Mouse (Mus musculus) neural tube, embryonic 13.5 days (tissue): ENCODE results near the gene Adgrg7. TPM values are rescaled to one million over a fixed set of nuclear protein-coding genes. Genes with fewer than 3 reads are reported as not detected.
A peak's percentile ranks its signal among the peaks of the same experiment; 100 is the strongest.

Experiments
- ATAC-seq: fragments of 200-750 bp; cut with Nextera tagmentation; 2 replicates; pipeline ENCODE4 v1.8.0; 2017; ENCODE audit warnings: low read depth, mild to moderate bottlenecking, moderate TSS enrichment, moderate library complexity
- H3K27ac ChIP-seq: fragments of 300-500 bp; sonication (generic); replicated peaks from 2 replicates; pipeline ENCODE4 v1.5.1; 2015; ENCODE audit warnings: moderate library complexity, mild to moderate bottlenecking, inconsistent platforms
- H3K27me3 ChIP-seq: fragments of 300-500 bp; sonication (generic); 2 replicates; pipeline ENCODE4 v1.6.1; 2015; ENCODE audit warnings: mild to moderate bottlenecking, inconsistent platforms
- H3K36me3 ChIP-seq: fragments of 300-500 bp; sonication (generic); 2 replicates; pipeline ENCODE4 v1.6.1; 2015; ENCODE audit warnings: mild to moderate bottlenecking, inconsistent platforms
- H3K4me1 ChIP-seq: fragments of 300-500 bp; sonication (generic); replicated peaks from 2 replicates; pipeline ENCODE4 v1.6.1; 2015; ENCODE audit warnings: inconsistent platforms
- H3K4me2 ChIP-seq: fragments of 300-500 bp; sonication (generic); 2 replicates; pipeline ENCODE4 v1.6.1; 2015; ENCODE audit warnings: inconsistent platforms, mild to moderate bottlenecking, moderate library complexity
- H3K4me3 ChIP-seq: fragments of 300-500 bp; sonication (generic); 2 replicates; pipeline ENCODE4 v1.5.1; 2015; ENCODE audit warnings: mild to moderate bottlenecking, inconsistent platforms
- H3K9ac ChIP-seq: fragments of 300-500 bp; sonication (generic); 2 replicates; pipeline ENCODE4 v1.6.1; 2015; ENCODE audit warnings: moderate library complexity, mild to moderate bottlenecking, inconsistent platforms
- H3K9me3 ChIP-seq: fragments of 300-500 bp; sonication (generic); 2 replicates; pipeline ENCODE4 v1.6.1; 2016; ENCODE audit warnings: inconsistent platforms
- WGBS: fragments of 180-500 bp; shearing (Covaris S2); methylation state at CpG from one replicate; pipeline ENCODE4 v1.1.7; 2015; 5-methylcytosine and 5-hydroxymethylcytosine counted together
- polyA plus RNA-seq: library from polyadenylated mRNA; unstranded; fragments of >200 nt; fragmentation: Nextera tagmentation; extraction: Ambion mirVana; gene quantifications from 2 replicates; pipeline ENCODE4 v1.2.1, GENCODE M21; 2015

Gene Adgrg7
- polyA plus RNA-seq, 1 experiment from 2014 or later: not detected

DNA sequence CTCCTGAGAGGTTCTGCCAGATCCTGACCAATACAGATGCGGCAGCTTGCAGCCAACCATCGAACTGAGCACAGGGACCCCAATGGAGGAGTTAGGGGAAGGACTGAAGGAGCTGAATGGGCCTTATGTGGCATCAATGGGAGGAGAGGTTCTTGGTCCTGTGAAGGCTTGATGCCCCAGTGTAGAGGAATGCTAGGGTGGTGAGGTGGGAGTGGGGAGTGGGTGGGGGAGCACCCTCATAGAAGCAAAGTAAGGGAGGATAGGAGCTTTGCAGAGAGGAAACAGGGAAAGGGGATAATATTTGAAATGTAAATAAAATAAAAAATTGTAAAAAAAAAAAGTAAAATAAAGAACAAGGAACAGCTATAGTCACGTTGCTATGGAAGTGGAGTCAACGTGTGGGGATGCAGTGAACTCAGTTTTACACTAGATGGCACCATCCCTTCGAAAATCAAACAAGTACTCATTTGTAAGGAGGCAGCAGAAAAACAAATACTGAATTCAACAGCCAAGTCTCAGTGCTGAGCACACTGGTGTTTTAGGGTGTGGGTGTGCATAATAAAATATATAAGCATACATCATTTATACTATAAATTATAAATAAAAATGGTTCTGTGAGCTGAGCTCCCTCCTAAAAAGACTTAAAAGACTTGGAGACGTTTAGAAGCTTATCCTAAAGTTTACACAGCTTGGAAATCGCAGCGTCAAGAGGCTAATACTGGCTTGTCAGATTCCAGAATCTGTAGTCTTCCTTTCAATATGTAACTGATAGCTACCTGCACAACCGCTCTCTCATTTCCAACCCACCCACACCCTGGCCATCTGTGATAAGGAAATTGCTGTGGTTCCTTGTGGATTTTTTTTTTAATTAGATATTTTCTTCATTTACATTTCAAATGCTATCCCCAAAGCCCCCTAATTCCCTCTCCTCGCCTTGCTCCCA, 24.2 kb downstream of the Adgrg7 start:
- H3K9me3 ChIP-seq: no peaks in the 10 kb centered on the region

GRCm38 (mm10) chr16:56729060-56729459, 66.6 kb downstream of the Adgrg7 start:
- Histone ChIP-seq H3K36me3 (no peaks in the 10 kb centered on the region), H3K4me3 (no peak overlapping the region), H3K27me3 (no peaks in the 10 kb centered on the region), H3K27ac (no peak overlapping the region), H3K4me1 (no peaks in the 10 kb centered on the region), H3K4me2 (no peak overlapping the region), H3K9ac (no peak overlapping the region), H3K9me3 (no peaks in the 10 kb centered on the region)
- ATAC-seq: no peak
- WGBS: 23% methylated on average over 1 of the region's 1 CpGs

More for the DNA sequence above, 24.2 kb downstream of the Adgrg7 start:
- H3K27me3 ChIP-seq: no peaks in the 10 kb centered on the region
- no peak overlapping the region for H3K27ac ChIP-seq
- no peak overlapping the region for H3K4me3 ChIP-seq
- H3K9ac ChIP-seq: no peak overlapping the region
- no peaks in the 10 kb centered on the region for H3K36me3 ChIP-seq
- H3K4me2 ChIP-seq: no peak overlapping the region
- peak; percentile 77; the same call in 1 of the 2 replicates for ATAC-seq
- no peaks in the 10 kb centered on the region for H3K4me1 ChIP-seq
- WGBS: 51% methylated on average over 10 of the region's 10 CpGs

DNA sequence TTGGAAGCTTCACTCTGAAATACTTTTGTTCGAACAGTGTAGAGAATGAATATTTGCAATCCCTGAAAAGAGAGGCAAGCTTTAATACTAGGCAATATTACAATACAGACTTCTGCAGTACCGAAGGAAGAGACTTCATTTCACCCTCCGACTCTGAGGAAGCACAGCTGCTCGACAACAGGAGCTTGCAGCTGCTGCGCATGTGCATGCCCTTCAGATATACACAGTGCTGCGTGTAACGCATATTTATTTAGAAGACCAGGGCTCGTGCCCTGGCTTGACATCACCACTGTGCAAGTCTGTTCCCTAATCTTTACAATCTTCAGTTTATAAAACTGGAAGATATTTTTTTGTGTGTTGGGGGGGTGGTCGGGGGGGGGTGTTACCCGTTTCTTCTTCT, 70.7 kb downstream of the Adgrg7 start:
- H3K4me3 ChIP-seq: no peak overlapping the region
- H3K4me2 ChIP-seq: no peak overlapping the region
- H3K4me1 ChIP-seq: no peaks in the 10 kb centered on the region
- H3K27ac ChIP-seq: no peak overlapping the region
- 76% methylated on average over 10 of the region's 10 CpGs for whole genome bisulfite sequencing
- ATAC-seq: no peak
- H3K27me3 ChIP-seq: no peaks in the 10 kb centered on the region
- no peak overlapping the region for H3K9ac ChIP-seq
- H3K36me3 ChIP-seq: no peaks in the 10 kb centered on the region
- no peaks in the 10 kb centered on the region for H3K9me3 ChIP-seq

DNA sequence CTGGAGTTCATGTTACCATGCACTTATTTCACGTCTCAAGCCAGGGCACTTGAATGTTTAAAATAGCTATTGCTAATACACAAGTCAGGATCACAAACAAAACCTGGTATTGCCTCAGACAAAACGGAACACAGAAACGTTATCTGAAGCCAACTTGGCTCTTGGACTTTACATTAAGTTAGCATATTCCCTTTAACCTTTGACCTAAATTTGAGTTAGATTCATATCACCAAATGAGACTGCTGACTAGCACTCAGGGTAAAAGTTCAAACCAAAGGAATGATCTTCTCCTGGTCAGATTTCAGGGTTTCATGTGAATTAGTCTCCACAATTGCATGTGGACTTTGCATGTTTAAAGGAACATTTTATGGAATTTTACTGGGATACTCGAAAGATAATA, 73.3 kb downstream of the Adgrg7 start:
- Histone ChIP-seq H3K9me3 (no peaks in the 10 kb centered on the region), H3K27ac (no peak overlapping the region), H3K4me3 (no peak overlapping the region), H3K4me1 (peaks cover 7% of the 10 kb centered on the region), H3K9ac (no peak overlapping the region), H3K4me2 (no peak overlapping the region), H3K36me3 (no peaks in the 10 kb centered on the region), H3K27me3 (no peaks in the 10 kb centered on the region)
- no peak for ATAC-seq
- WGBS: 74% methylated on average over 4 of the region's 4 CpGs

- ATAC-seq: no peak
- H3K27ac ChIP-seq: no peak overlapping the region
- H3K27me3 ChIP-seq: no peaks in the 10 kb centered on the region
- H3K4me1 ChIP-seq: peaks cover 29% of the 10 kb centered on the region
- H3K9ac ChIP-seq: no peak overlapping the region
- H3K36me3 ChIP-seq: no peaks in the 10 kb centered on the region
- no peak overlapping the region for H3K4me2 ChIP-seq
- H3K4me3 ChIP-seq: no peak overlapping the region
- no peaks in the 10 kb centered on the region for H3K9me3 ChIP-seq
These were observed 76.6 kb downstream of the Adgrg7 start for GRCm38 (mm10) chr16:56719031-56719430.

- Histone ChIP-seq H3K27ac (peak within 1 kb of the TSS; percentile 98), H3K27me3 (no peaks in the 10 kb centered on the region), H3K4me2 (peak within 1 kb of the TSS; percentile 85), H3K9me3 (no peaks in the 10 kb centered on the region), H3K9ac (peak within 1 kb of the TSS; percentile 94), H3K4me1 (peaks cover 31% of the 10 kb centered on the region), H3K36me3 (peaks cover 1% of the 10 kb centered on the region; the same call in 1 of the 2 replicates), H3K4me3 (peak within 1 kb of the TSS; percentile 80)
- WGBS: under 1% methylated on average over 62 of the region's 62 CpGs
- peak; percentile 99 for ATAC-seq
These were observed 78.1 kb downstream of the Adgrg7 start, which contains the start of gene Tfg for GRCm38 (mm10) chr16:56717224-56718200. Gene Tfg, minus strand, starts transcription at chr16:56717450.

DNA sequence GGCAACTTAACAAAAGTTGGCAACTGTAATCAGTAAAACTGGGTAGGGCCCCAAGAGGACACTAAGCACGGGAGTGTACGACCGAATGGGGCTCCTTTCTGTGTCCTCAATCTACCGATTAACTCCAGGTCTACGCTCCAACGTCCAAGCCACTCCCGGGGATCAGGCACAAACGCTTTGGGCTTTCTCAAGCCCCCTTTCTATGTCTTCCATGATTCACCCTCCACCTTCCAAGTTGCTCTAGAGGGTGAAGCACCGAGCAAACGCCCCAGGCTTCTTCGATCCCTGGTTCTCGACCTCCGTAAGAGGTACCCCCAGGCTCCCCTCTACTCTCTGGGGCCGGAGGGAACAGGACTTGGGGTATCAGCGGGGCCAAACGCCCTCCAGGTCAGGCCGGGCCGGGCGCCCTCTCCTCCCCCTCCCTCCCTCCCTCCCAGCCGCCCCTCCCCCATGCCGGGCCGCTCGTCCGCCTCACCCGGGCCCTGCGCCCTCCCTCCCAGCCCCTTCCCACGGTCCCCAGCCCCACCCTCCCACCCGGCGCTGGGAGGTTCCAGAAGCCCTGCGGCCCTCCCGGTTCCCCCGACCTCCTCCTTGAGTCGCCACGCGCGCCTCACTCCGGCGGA, 79.0 kb downstream of the Adgrg7 start:
- Histone ChIP-seq H3K9me3 (no peaks in the 10 kb centered on the region), H3K9ac (peak overlapping the region; percentile 94), H3K36me3 (peaks cover 8% of the 10 kb centered on the region), H3K27ac (peak overlapping the region; percentile 98), H3K4me3 (peak overlapping the region; percentile 80), H3K27me3 (no peaks in the 10 kb centered on the region), H3K4me2 (peak overlapping the region; percentile 85), H3K4me1 (peaks cover 31% of the 10 kb centered on the region)
- under 1% methylated on average over 29 of the region's 38 CpGs for WGBS
- ATAC-seq: peak; percentile 82

- no peak overlapping the region for H3K9ac ChIP-seq
These were observed 80.0 kb downstream of the Adgrg7 start for GRCm38 (mm10) chr16:56715608-56716007.

GRCm38 (mm10) chr16:56710071-56710470, 85.6 kb downstream of the Adgrg7 start:
- no peak overlapping the region for H3K4me3 ChIP-seq
- WGBS: 94% methylated on average over 3 of the region's 3 CpGs
- H3K9ac ChIP-seq: no peak overlapping the region
- ATAC-seq: no peak
- no peak overlapping the region for H3K27ac ChIP-seq
- H3K36me3 ChIP-seq: peaks cover 57% of the 10 kb centered on the region
- no peaks in the 10 kb centered on the region for H3K27me3 ChIP-seq
- no peaks in the 10 kb centered on the region for H3K9me3 ChIP-seq
- no peak overlapping the region for H3K4me2 ChIP-seq
- peaks cover 9% of the 10 kb centered on the region; the same call in 1 of the 2 replicates for H3K4me1 ChIP-seq

More at GRCm38 (mm10) chr16:56715608-56716007, 80.0 kb downstream of the Adgrg7 start:
- peak overlapping the region; percentile 85 for H3K4me2 ChIP-seq
- no peaks in the 10 kb centered on the region for H3K9me3 ChIP-seq
- peaks cover 31% of the 10 kb centered on the region for H3K4me1 ChIP-seq
- no peaks in the 10 kb centered on the region for H3K27me3 ChIP-seq
- 76% methylated on average over 3 of the region's 3 CpGs for WGBS
- no peak overlapping the region for H3K27ac ChIP-seq
- no peak for ATAC-seq
- peak overlapping the region; percentile 80 for H3K4me3 ChIP-seq
- H3K36me3 ChIP-seq: peaks cover 19% of the 10 kb centered on the region

DNA sequence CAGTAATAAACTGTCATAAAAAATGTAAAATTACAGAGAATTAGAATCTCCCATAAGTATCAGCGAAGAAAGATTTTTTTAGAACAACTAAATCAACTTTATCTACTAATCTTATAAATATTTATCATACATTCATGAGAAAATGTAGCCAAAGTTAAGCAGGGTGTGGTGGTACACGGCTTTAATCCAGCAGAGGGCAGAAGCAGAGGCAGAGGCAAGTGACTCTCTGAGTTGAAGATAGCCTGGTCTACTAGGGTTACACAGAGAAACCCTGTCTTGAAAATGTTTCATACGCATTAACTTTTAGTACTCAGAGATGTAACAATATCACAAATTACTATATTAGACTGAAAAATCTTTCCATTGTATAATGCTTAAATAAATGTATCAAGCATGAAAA, 89.9 kb downstream of the Adgrg7 start:
- Histone ChIP-seq H3K4me1 (no peaks in the 10 kb centered on the region), H3K4me2 (no peak overlapping the region), H3K4me3 (no peak overlapping the region), H3K9ac (no peak overlapping the region), H3K36me3 (peaks cover 66% of the 10 kb centered on the region), H3K27me3 (no peaks in the 10 kb centered on the region), H3K27ac (no peak overlapping the region), H3K9me3 (no peaks in the 10 kb centered on the region)
- ATAC-seq: no peak
- whole genome bisulfite sequencing: 92% methylated on average over 3 of the region's 3 CpGs

GRCm38 (mm10) chr16:56700898-56701297, 94.8 kb downstream of the Adgrg7 start:
- no peak overlapping the region for H3K4me2 ChIP-seq
- no peaks in the 10 kb centered on the region for H3K4me1 ChIP-seq
- no peak for ATAC-seq
- H3K36me3 ChIP-seq: peaks cover 53% of the 10 kb centered on the region
- 92% methylated on average over 3 of the region's 3 CpGs for WGBS
- H3K27ac ChIP-seq: no peak overlapping the region
- no peaks in the 10 kb centered on the region for H3K27me3 ChIP-seq
- H3K9me3 ChIP-seq: no peaks in the 10 kb centered on the region
- H3K4me3 ChIP-seq: no peak overlapping the region
- no peak overlapping the region for H3K9ac ChIP-seq
